9 mouse cellular contexts compared by ENCODE assay signal in genomic region chr13:23763242-23763585, GRCm38 (mm10). TPM values are rescaled to one million over a fixed set of nuclear protein-coding genes. Genes with fewer than 3 reads are reported as not detected.
DNase-seq lines count a peak whose midpoint lies in the region; ATAC-seq and TF ChIP-seq lines count a peak whose summit lies in the region.
"Had no signal": no experiment of that assay in that cellular context is flagged by ENCODE, and none has a peak within 500 bp of the region (broad histone marks: within the 10 kb centered on the region; RNA-seq: fewer than 3 reads in every experiment).

No protein-coding gene starts in this region.

- peaks cover 24% of the 10 kb centered on the region for H3K4me1 ChIP-seq in kidney, embryonic 16.5 days (ENCODE audit: insufficient read depth, low read length)
- H3K4me1 ChIP-seq in embryonic facial prominence, embryonic 10.5 days = peaks cover 36% of the 10 kb centered on the region
- H3K4me1 ChIP-seq in hindbrain, postnatal 0 days (ENCODE audit: insufficient read depth, low read length) = peaks cover 6% of the 10 kb centered on the region
- 0 out of 2 replicates have a peak, but pooled peaks cover 4% of the 10 kb centered on the region for H3K4me1 ChIP-seq in midbrain, postnatal 0 days (ENCODE audit: insufficient read depth, low read length)

- H3K36me3 ChIP-seq in kidney, embryonic 16.5 days (ENCODE audit: insufficient read depth, low read length) = no peaks in the 10 kb centered on the region
- no peaks in the 10 kb centered on the region for H3K36me3 ChIP-seq in embryonic facial prominence, embryonic 10.5 days (replicated peaks)
- H3K36me3 ChIP-seq in hindbrain, postnatal 0 days (ENCODE audit: insufficient read depth, low read length) = no peaks in the 10 kb centered on the region
- H3K36me3 ChIP-seq in midbrain, postnatal 0 days (ENCODE audit: insufficient read depth, low read length) = no peaks in the 10 kb centered on the region

- ATAC-seq in kidney, embryonic 16.5 days (ENCODE audit: low FRiP score, low TSS enrichment) = no peak
- ATAC-seq in hindbrain, postnatal 0 days = no peak
- no peak for ATAC-seq in midbrain, postnatal 0 days (ENCODE audit: low FRiP score)
- ATAC-seq in granulocyte monocyte progenitor cell, adult 5-6 weeks (replicated peaks; ENCODE audit: poor library complexity, severe bottlenecking) = no peak

- peak overlapping the region; percentile 99 for H3K27ac ChIP-seq in kidney, embryonic 16.5 days (ENCODE audit: low read length)
- peak overlapping the region; percentile 92 for H3K27ac ChIP-seq in embryonic facial prominence, embryonic 10.5 days (replicated peaks)
- H3K27ac ChIP-seq in hindbrain, postnatal 0 days = peak overlapping the region; percentile 89
- H3K27ac ChIP-seq in midbrain, postnatal 0 days (ENCODE audit: low read depth, low read length) = peak overlapping the region; percentile 67

- peak overlapping the region; percentile 68 for H3K9ac ChIP-seq in kidney, embryonic 16.5 days (replicated peaks; ENCODE audit: low read length)
- peak overlapping the region; percentile 65; the same call in 1 of the 2 replicates for H3K9ac ChIP-seq in hindbrain, postnatal 0 days (replicated peaks; ENCODE audit: low read length)
- H3K9ac ChIP-seq in midbrain, postnatal 0 days (replicated peaks; ENCODE audit: low read length, poor library complexity, severe bottlenecking) = peak overlapping the region; percentile 25; the same call in 1 of the 2 replicates

- H3K9me3 ChIP-seq in kidney, embryonic 16.5 days (ENCODE audit: low read length) = no peaks in the 10 kb centered on the region
- no peaks in the 10 kb centered on the region for H3K9me3 ChIP-seq in embryonic facial prominence, embryonic 10.5 days
- H3K9me3 ChIP-seq in hindbrain, postnatal 0 days (ENCODE audit: low read length) = no peaks in the 10 kb centered on the region
- H3K9me3 ChIP-seq in midbrain, postnatal 0 days (ENCODE audit: low read length) = no peaks in the 10 kb centered on the region

- no peak for TF ChIP-seq CTCF in hindbrain, postnatal 0 days (IDR thresholded peaks at IDR 0.05; ENCODE audit: low read depth)
- no peak for TF ChIP-seq CTCF in midbrain, postnatal 0 days (IDR thresholded peaks at IDR 0.05)

- under 1% methylated on average over 10 of the region's 10 CpGs for WGBS in kidney, embryonic 16.5 days
- WGBS in embryonic facial prominence, embryonic 10.5 days = under 1% methylated on average over 10 of the region's 10 CpGs
- 2% methylated on average over 10 of the region's 10 CpGs for WGBS in hindbrain, postnatal 0 days
- WGBS in midbrain, postnatal 0 days = 1% methylated on average over 10 of the region's 10 CpGs

- H3K27me3 ChIP-seq in kidney, embryonic 16.5 days (ENCODE audit: insufficient read depth, low read length) = no peaks in the 10 kb centered on the region
- H3K27me3 ChIP-seq in embryonic facial prominence, embryonic 10.5 days (replicated peaks; ENCODE audit: low read depth, poor library complexity, severe bottlenecking) = no peaks in the 10 kb centered on the region
- H3K27me3 ChIP-seq in hindbrain, postnatal 0 days (ENCODE audit: insufficient read depth, low read length) = no peaks in the 10 kb centered on the region
- no peaks in the 10 kb centered on the region for H3K27me3 ChIP-seq in midbrain, postnatal 0 days (ENCODE audit: insufficient read depth, low read length)

- peak overlapping the region; percentile 90 for H3K4me2 ChIP-seq in kidney, embryonic 16.5 days (replicated peaks; ENCODE audit: low read depth, low read length)
- peak overlapping the region; percentile 84 for H3K4me2 ChIP-seq in hindbrain, postnatal 0 days (ENCODE audit: low read depth, low read length)
- H3K4me2 ChIP-seq in midbrain, postnatal 0 days (ENCODE audit: low read depth, low read length, poor library complexity, severe bottlenecking) = peak overlapping the region; percentile 82

- H3K4me3 ChIP-seq in kidney, embryonic 16.5 days (ENCODE audit: low read length) = peak overlapping the region; percentile 70
- peak overlapping the region; percentile 70 for H3K4me3 ChIP-seq in embryonic facial prominence, embryonic 10.5 days
- H3K4me3 ChIP-seq in hindbrain, postnatal 0 days (ENCODE audit: low read length) = peak overlapping the region; percentile 55
- H3K4me3 ChIP-seq in midbrain, postnatal 0 days (ENCODE audit: low read depth, low read length) = peak overlapping the region; percentile 58

- DNase-seq in kidney, postnatal 10 days = no peak
- DNase-seq in embryonic facial prominence, embryonic 10.5 days (ENCODE audit: low spot score) = no peak
- DNase-seq in hindbrain, postnatal 0 days (ENCODE audit: low spot score) = no peak
- no peak for DNase-seq in midbrain, postnatal 0 days (ENCODE audit: low spot score)
- DNase-seq in spleen, adult 12 weeks (ENCODE audit: low spot score) = no peak
- no peak for DNase-seq in right cerebral cortex, postnatal 36 days (ENCODE audit: low spot score in 2 of 2)

RNA-seq across cellular contexts. Expression of gene Hist1h1a, which starts 0.3 kb away (rescaled TPM):
- 0.91 and 1.7 TPM in 2 replicates for polyA plus RNA-seq in kidney, embryonic 16.5 days (2015; fragmentation: Nextera tagmentation; extraction: Ambion mirVana)
- 2.7 and 4.0 TPM in 2 replicates for polyA plus RNA-seq in embryonic facial prominence, embryonic 10.5 days (2016; fragmentation: Nextera tagmentation; extraction: Ambion mirVana)
- 223 and 241 TPM in 2 replicates for total RNA-seq in hindbrain, postnatal 0 days (2014; rRNA removed)
- polyA plus RNA-seq in hindbrain, postnatal 0 days (2015; fragmentation: Nextera tagmentation; extraction: Ambion mirVana) = 0.59 and 0.61 TPM in 2 replicates
- total RNA-seq in midbrain, postnatal 0 days (2014; rRNA removed) = 90.8 and 138 TPM in 2 replicates
- polyA plus RNA-seq in midbrain, postnatal 0 days (2015; fragmentation: Nextera tagmentation; extraction: Ambion mirVana) = not detected in 2 replicates
- total RNA-seq in granulocyte monocyte progenitor cell, adult 5-6 weeks (2014; fragmentation: Nextera tagmentation) = 143 and 207 TPM in 2 replicates
- total RNA-seq in granulocyte monocyte progenitor cell, adult 5-6 weeks (2017) = 1,974 and 2,146 TPM in 2 replicates

RNA-seq across cellular contexts. Expression of gene Hist1h3a, which starts 1.0 kb away (rescaled TPM):
- polyA plus RNA-seq in kidney, embryonic 16.5 days (2015; fragmentation: Nextera tagmentation; extraction: Ambion mirVana) = 6.1 and 7.8 TPM in 2 replicates
- polyA plus RNA-seq in embryonic facial prominence, embryonic 10.5 days (2016; fragmentation: Nextera tagmentation; extraction: Ambion mirVana) = 4.7 and 5.0 TPM in 2 replicates
- 2,055 and 2,536 TPM in 2 replicates for total RNA-seq in hindbrain, postnatal 0 days (2014; rRNA removed)
- polyA plus RNA-seq in hindbrain, postnatal 0 days (2015; fragmentation: Nextera tagmentation; extraction: Ambion mirVana) = 1.5 and 2.1 TPM in 2 replicates
- 322 and 620 TPM in 2 replicates for total RNA-seq in midbrain, postnatal 0 days (2014; rRNA removed)
- polyA plus RNA-seq in midbrain, postnatal 0 days (2015; fragmentation: Nextera tagmentation; extraction: Ambion mirVana) = 0.99 and 1.4 TPM in 2 replicates
- 33.7 and 64.5 TPM in 2 replicates for total RNA-seq in granulocyte monocyte progenitor cell, adult 5-6 weeks (2014; fragmentation: Nextera tagmentation)
- total RNA-seq in granulocyte monocyte progenitor cell, adult 5-6 weeks (2017) = 287 and 376 TPM in 2 replicates

RNA-seq across cellular contexts. Expression of gene Hist1h4a, which starts 2.2 kb away (rescaled TPM):
- 0.90 TPM in 1 of 2 replicates, not detected in the other for polyA plus RNA-seq in kidney, embryonic 16.5 days (2015; fragmentation: Nextera tagmentation; extraction: Ambion mirVana)
- polyA plus RNA-seq in embryonic facial prominence, embryonic 10.5 days (2016; fragmentation: Nextera tagmentation; extraction: Ambion mirVana) = 0.54 and 0.65 TPM in 2 replicates
- 789 and 958 TPM in 2 replicates for total RNA-seq in hindbrain, postnatal 0 days (2014; rRNA removed)
- polyA plus RNA-seq in hindbrain, postnatal 0 days (2015; fragmentation: Nextera tagmentation; extraction: Ambion mirVana) = 0.53 TPM in 1 of 2 replicates, not detected in the other
- 171 and 405 TPM in 2 replicates for total RNA-seq in midbrain, postnatal 0 days (2014; rRNA removed)
- polyA plus RNA-seq in midbrain, postnatal 0 days (2015; fragmentation: Nextera tagmentation; extraction: Ambion mirVana) = not detected in 2 replicates
- total RNA-seq in granulocyte monocyte progenitor cell, adult 5-6 weeks (2014; fragmentation: Nextera tagmentation) = 9.3 and 71.7 TPM in 2 replicates
- 657 and 709 TPM in 2 replicates for total RNA-seq in granulocyte monocyte progenitor cell, adult 5-6 weeks (2017)

RNA-seq across cellular contexts. Expression of gene Hist1h4b, which starts 6.4 kb away (rescaled TPM):
- polyA plus RNA-seq in kidney, embryonic 16.5 days (2015; fragmentation: Nextera tagmentation; extraction: Ambion mirVana) = 4.6 and 6.0 TPM in 2 replicates
- 2.8 and 7.1 TPM in 2 replicates for polyA plus RNA-seq in embryonic facial prominence, embryonic 10.5 days (2016; fragmentation: Nextera tagmentation; extraction: Ambion mirVana)
- 334 and 514 TPM in 2 replicates for total RNA-seq in hindbrain, postnatal 0 days (2014; rRNA removed)
- polyA plus RNA-seq in hindbrain, postnatal 0 days (2015; fragmentation: Nextera tagmentation; extraction: Ambion mirVana) = 1.3 and 2.8 TPM in 2 replicates
- 143 and 315 TPM in 2 replicates for total RNA-seq in midbrain, postnatal 0 days (2014; rRNA removed)
- 1.6 and 2.0 TPM in 2 replicates for polyA plus RNA-seq in midbrain, postnatal 0 days (2015; fragmentation: Nextera tagmentation; extraction: Ambion mirVana)
- 70.4 and 87.8 TPM in 2 replicates for total RNA-seq in granulocyte monocyte progenitor cell, adult 5-6 weeks (2014; fragmentation: Nextera tagmentation)
- 487 and 745 TPM in 2 replicates for total RNA-seq in granulocyte monocyte progenitor cell, adult 5-6 weeks (2017)

RNA-seq across cellular contexts. Expression of gene Trim38, which starts 6.5 kb away (rescaled TPM):
- not detected in 2 replicates for polyA plus RNA-seq in kidney, embryonic 16.5 days (2015; fragmentation: Nextera tagmentation; extraction: Ambion mirVana)
- 0.26 TPM in 1 of 2 replicates, not detected in the other for polyA plus RNA-seq in embryonic facial prominence, embryonic 10.5 days (2016; fragmentation: Nextera tagmentation; extraction: Ambion mirVana)
- not detected in 2 replicates for total RNA-seq in hindbrain, postnatal 0 days (2014; rRNA removed)
- polyA plus RNA-seq in hindbrain, postnatal 0 days (2015; fragmentation: Nextera tagmentation; extraction: Ambion mirVana) = not detected in 2 replicates
- total RNA-seq in midbrain, postnatal 0 days (2014; rRNA removed) = not detected in 2 replicates
- 0.10 TPM in 1 of 2 replicates, not detected in the other for polyA plus RNA-seq in midbrain, postnatal 0 days (2015; fragmentation: Nextera tagmentation; extraction: Ambion mirVana)
- total RNA-seq in granulocyte monocyte progenitor cell, adult 5-6 weeks (2014; fragmentation: Nextera tagmentation) = not detected in 2 replicates
- total RNA-seq in granulocyte monocyte progenitor cell, adult 5-6 weeks (2017) = not detected in 2 replicates
- total RNA-seq: gastrocnemius, adult 8-10 months had no signal
